ENCODE assay signal across 8 mouse cellular contexts in the genomic region with DNA sequence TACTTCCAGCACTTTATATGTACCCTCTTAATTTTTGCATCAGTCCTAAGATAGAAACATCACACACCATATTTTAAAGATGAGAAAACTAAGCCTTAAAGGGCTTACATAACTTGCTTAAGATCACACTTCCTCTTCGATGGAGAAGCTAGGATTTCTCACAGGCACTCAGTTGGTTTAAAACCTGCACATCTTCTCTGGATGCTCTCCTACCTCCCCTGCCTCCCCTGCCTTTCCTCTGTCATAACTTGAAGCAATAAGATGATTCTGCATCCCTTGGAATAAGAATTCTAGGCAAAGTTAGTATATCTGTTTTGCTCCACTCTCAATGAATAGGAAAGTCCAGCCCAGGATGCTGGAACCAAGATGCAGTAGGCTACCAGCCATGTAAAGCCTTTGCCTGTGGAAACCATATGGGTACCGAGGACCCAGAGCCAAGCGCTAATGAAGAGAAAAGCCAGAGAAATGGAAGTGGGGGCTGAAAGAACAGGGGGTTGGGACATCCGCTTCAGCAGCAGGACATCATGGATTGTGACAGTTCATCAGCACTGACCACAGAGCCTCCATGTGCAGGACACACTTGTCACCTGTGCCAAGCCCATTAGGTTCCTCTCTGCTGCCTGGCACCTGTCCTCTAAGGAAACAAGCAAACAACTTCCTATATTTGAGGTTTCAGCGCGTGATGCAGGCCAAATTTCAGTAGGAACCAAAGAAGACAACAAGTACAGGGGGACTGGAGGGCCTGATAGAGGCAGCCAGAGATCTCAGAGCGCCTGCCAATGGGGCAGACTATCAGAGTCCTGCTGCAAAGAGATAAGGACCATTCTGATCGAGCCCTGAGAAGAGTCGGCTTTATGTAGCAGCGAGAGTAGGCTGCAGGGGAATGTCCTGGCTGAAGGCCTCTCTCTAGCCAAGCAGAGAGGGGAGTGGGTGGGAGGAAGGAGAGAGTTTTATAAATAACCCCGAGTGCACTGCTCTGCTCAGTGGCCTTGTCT.
DNase-seq lines count a peak whose midpoint lies in the region; ATAC-seq and TF ChIP-seq lines count a peak whose summit lies in the region.
"Had no signal": no experiment of that assay in that cellular context is flagged by ENCODE, and none has a peak within 500 bp of the region (broad histone marks: within the 10 kb centered on the region; RNA-seq: fewer than 3 reads in every experiment).

No protein-coding gene starts in this region.

- H3K9me3 ChIP-seq in heart, embryonic 15.5 days (replicated peaks), result no peaks in the 10 kb centered on the region

- no peak for TF ChIP-seq POLR2A in cerebellum, adult 2 months (IDR thresholded peaks at IDR 0.05; ENCODE audit: borderline replicate concordance, insufficient read depth, low read length)

- intact Hi-C loops in left cerebral cortex, postnatal 4 days (cut with DNase I), result no loop called here

- no peak overlapping the region; the same call in 1 of the 2 replicates for H3K9ac ChIP-seq in heart, embryonic 15.5 days

- TF ChIP-seq CTCF in cerebellum, adult 2 months (IDR thresholded peaks at IDR 0.05; ENCODE audit: borderline replicate concordance, insufficient read depth, low read depth, low read length), result no peak

- peak overlapping the region; percentile 37 for H3K4me2 ChIP-seq in heart, embryonic 15.5 days

- H3K27ac ChIP-seq in cerebellum, adult 2 months (ENCODE audit: insufficient read depth, low read length), result peak overlapping the region; percentile 27; the same call in 1 of the 2 replicates
- H3K27ac ChIP-seq in heart, embryonic 15.5 days, result peak overlapping the region; percentile 91

- no peaks in the 10 kb centered on the region for H3K27me3 ChIP-seq in cerebellum, adult 2 months (ENCODE audit: control insufficient read depth, insufficient read depth, low read length)
- H3K27me3 ChIP-seq in heart, embryonic 15.5 days, result no peaks in the 10 kb centered on the region

- 15% methylated on average over 11 of the region's 11 CpGs for whole genome bisulfite sequencing in cerebellum, adult 2 months
- 25% methylated on average over 11 of the region's 11 CpGs for WGBS in heart, embryonic 15.5 days

- no peaks in the 10 kb centered on the region for H3K36me3 ChIP-seq in heart, embryonic 15.5 days

- peak; percentile 58 for DNase-seq in left cerebral cortex, postnatal 4 days
- no peak for DNase-seq in left cerebral cortex, adult 11 months (ENCODE audit: low spot score)
- DNase-seq in cerebellum, adult 2 months, result peak; percentile 76 to 90
- DNase-seq in spleen, postnatal 4 days (ENCODE audit: low spot score in 2 of 2), result peak; percentile 65 to 76
- DNase-seq in embryo, embryonic 11 days, result no peak
- DNase-seq: adrenal gland, postnatal 10 days had no signal

- H3K4me3 ChIP-seq in cerebellum, adult 2 months (replicated peaks; ENCODE audit: insufficient read depth, low read depth, low read length), result no peak overlapping the region
- H3K4me3 ChIP-seq in heart, embryonic 15.5 days, result no peak overlapping the region

- peak; percentile 89 for ATAC-seq in heart, embryonic 15.5 days (replicated peaks; ENCODE audit: insufficient number of reproducible peaks, insufficient read depth, low FRiP score, low read depth)
- no peak for ATAC-seq in inflammation-experienced regulatory T-cells, adult 6 months

- peaks cover 13% of the 10 kb centered on the region; the same call in 1 of the 2 replicates for H3K4me1 ChIP-seq in cerebellum, adult 2 months (ENCODE audit: control insufficient read depth, insufficient read depth, low read length)
- H3K4me1 ChIP-seq in heart, embryonic 15.5 days (replicated peaks), result peaks cover 39% of the 10 kb centered on the region

Comparison
In these comparisons a context has a peak if more than half of its experiments do, and no peak if none do; other contexts are left out.
1. DNase-seq: peak in left cerebral cortex, postnatal 4 days (single experiment), cerebellum, adult 2 months (2 of 2) and spleen, postnatal 4 days (2 of 2); none in left cerebral cortex, adult 11 months (single experiment) and embryo, embryonic 11 days (single experiment).